Mouse (Mus musculus): ENCODE data around the gene Pip4k2b. TPM values are rescaled to one million over a fixed set of nuclear protein-coding genes. Genes with fewer than 3 reads are reported as not detected.
"Not testable (repeated sequence)": the region's sequence is repeated elsewhere in the genome, so short reads cannot be mapped to it uniquely, and the experiment has no call there.

Pip4k2b gene
- polyA plus RNA-seq (2015; fragmentation: Nextera tagmentation; extraction: Ambion mirVana), result 3.6 and 4.4 TPM in 2 replicates

GRCm38 (mm10) chr11:97744063-97744717 lies at the start of gene Pip4k2b:
Gene Pip4k2b, minus strand, starts transcription at chr11:97744704.
- Histone ChIP-seq H3K9me3 (ENCODE audit: control insufficient read depth, low read length) (no peaks in the 10 kb centered on the region), H3K27me3 (replicated peaks; ENCODE audit: control insufficient read depth, insufficient read depth, low read length) (no peaks in the 10 kb centered on the region), H3K27ac (ENCODE audit: low read depth, low read length) (peak within 1 kb of the TSS; percentile 96), H3K9ac (ENCODE audit: low read depth, low read length) (peak within 1 kb of the TSS; percentile 84), H3K36me3 (ENCODE audit: control insufficient read depth, insufficient read depth, low read length) (peaks cover 15% of the 10 kb centered on the region), H3K4me3 (ENCODE audit: low read length) (peak within 1 kb of the TSS; percentile 86), H3K4me1 (ENCODE audit: control insufficient read depth, insufficient read depth, low read depth, low read length) (peaks cover 21% of the 10 kb centered on the region), H3K4me2 (ENCODE audit: low read length) (peak within 1 kb of the TSS; percentile 88)
- WGBS, result under 1% methylated on average over 55 of the region's 63 CpGs
- peak; percentile 40 for ATAC-seq

- H3K36me3 ChIP-seq (ENCODE audit: control insufficient read depth, insufficient read depth, low read length), result no peaks in the 10 kb centered on the region
- no peaks in the 10 kb centered on the region for H3K27me3 ChIP-seq (replicated peaks; ENCODE audit: control insufficient read depth, insufficient read depth, low read length)
- H3K9ac ChIP-seq (ENCODE audit: low read depth, low read length), result no peak overlapping the region
- H3K27ac ChIP-seq (ENCODE audit: low read depth, low read length), result no peak overlapping the region
- ATAC-seq, result no peak
- no peaks in the 10 kb centered on the region for H3K9me3 ChIP-seq (ENCODE audit: control insufficient read depth, low read length)
- no peaks in the 10 kb centered on the region for H3K4me1 ChIP-seq (ENCODE audit: control insufficient read depth, insufficient read depth, low read depth, low read length)
- WGBS, result 6% methylated on average over 2 of the region's 2 CpGs
- no peak overlapping the region for H3K4me3 ChIP-seq (ENCODE audit: low read length)
- H3K4me2 ChIP-seq (ENCODE audit: low read length), result no peak overlapping the region
Measured at GRCm38 (mm10) chr11:97793165-97793564, 48.7 kb upstream of the Pip4k2b start.

GRCm38 (mm10) chr11:97790778-97791438 lies 46.4 kb upstream of the Pip4k2b start:
- H3K27ac ChIP-seq (ENCODE audit: low read depth, low read length); H3K27me3 ChIP-seq (replicated peaks; ENCODE audit: control insufficient read depth, insufficient read depth, low read length); H3K4me3 ChIP-seq (ENCODE audit: low read length); H3K4me1 ChIP-seq (ENCODE audit: control insufficient read depth, insufficient read depth, low read depth, low read length); H3K4me2 ChIP-seq (ENCODE audit: low read length); ATAC-seq; H3K36me3 ChIP-seq (ENCODE audit: control insufficient read depth, insufficient read depth, low read length); H3K9ac ChIP-seq (ENCODE audit: low read depth, low read length); H3K9me3 ChIP-seq (ENCODE audit: control insufficient read depth, low read length): not testable (repeated sequence)
- 84% methylated on average over 2 of the region's 2 CpGs for WGBS

- Histone ChIP-seq H3K4me2 (ENCODE audit: low read length) (no peak overlapping the region), H3K27me3 (replicated peaks; ENCODE audit: control insufficient read depth, insufficient read depth, low read length) (no peaks in the 10 kb centered on the region), H3K9ac (ENCODE audit: low read depth, low read length) (no peak overlapping the region), H3K36me3 (ENCODE audit: control insufficient read depth, insufficient read depth, low read length) (no peaks in the 10 kb centered on the region), H3K9me3 (ENCODE audit: control insufficient read depth, low read length) (no peaks in the 10 kb centered on the region), H3K27ac (ENCODE audit: low read depth, low read length) (no peak overlapping the region), H3K4me1 (ENCODE audit: control insufficient read depth, insufficient read depth, low read depth, low read length) (no peaks in the 10 kb centered on the region), H3K4me3 (ENCODE audit: low read length) (no peak overlapping the region)
- 87% methylated on average over 5 of the region's 5 CpGs for WGBS
- ATAC-seq, result no peak
Measured at GRCm38 (mm10) chr11:97789727-97790126, 45.2 kb upstream of the Pip4k2b start.

GRCm38 (mm10) chr11:97787961-97788360 lies 43.5 kb upstream of the Pip4k2b start:
- WGBS, result 89% methylated on average over 3 of the region's 3 CpGs
- Histone ChIP-seq H3K27me3 (replicated peaks; ENCODE audit: control insufficient read depth, insufficient read depth, low read length) (no peaks in the 10 kb centered on the region), H3K4me2 (ENCODE audit: low read length) (no peak overlapping the region), H3K4me1 (ENCODE audit: control insufficient read depth, insufficient read depth, low read depth, low read length) (peaks cover 4% of the 10 kb centered on the region; the same call in 1 of the 2 replicates), H3K4me3 (ENCODE audit: low read length) (no peak overlapping the region), H3K9ac (ENCODE audit: low read depth, low read length) (no peak overlapping the region), H3K36me3 (ENCODE audit: control insufficient read depth, insufficient read depth, low read length) (no peaks in the 10 kb centered on the region), H3K27ac (ENCODE audit: low read depth, low read length) (no peak overlapping the region), H3K9me3 (ENCODE audit: control insufficient read depth, low read length) (no peaks in the 10 kb centered on the region)
- ATAC-seq, result no peak

GRCm38 (mm10) chr11:97782564-97782895 lies 38.0 kb upstream of the Pip4k2b start:
- WGBS, result 0% methylated on average over 10 of the region's 10 CpGs
- peaks cover 21% of the 10 kb centered on the region for H3K4me1 ChIP-seq (ENCODE audit: control insufficient read depth, insufficient read depth, low read depth, low read length)
- H3K4me2 ChIP-seq (ENCODE audit: low read length), result peak overlapping the region; percentile 63
- H3K9me3 ChIP-seq (ENCODE audit: control insufficient read depth, low read length), result no peaks in the 10 kb centered on the region
- peak; percentile 35; the same call in 1 of the 2 replicates for ATAC-seq
- peak overlapping the region; percentile 76 for H3K9ac ChIP-seq (ENCODE audit: low read depth, low read length)
- no peaks in the 10 kb centered on the region for H3K27me3 ChIP-seq (replicated peaks; ENCODE audit: control insufficient read depth, insufficient read depth, low read length)
- peaks cover 21% of the 10 kb centered on the region for H3K36me3 ChIP-seq (ENCODE audit: control insufficient read depth, insufficient read depth, low read length)
- H3K4me3 ChIP-seq (ENCODE audit: low read length), result peak overlapping the region; percentile 75
- H3K27ac ChIP-seq (ENCODE audit: low read depth, low read length), result peak overlapping the region; percentile 79

GRCm38 (mm10) chr11:97781832-97782563 lies 37.5 kb upstream of the Pip4k2b start, which contains the start of gene Rpl23:
Gene Rpl23, minus strand, starts transcription at chr11:97782437.
- H3K9ac ChIP-seq (ENCODE audit: low read depth, low read length), result peak within 1 kb of the TSS; percentile 88
- H3K27ac ChIP-seq (ENCODE audit: low read depth, low read length), result peak within 1 kb of the TSS; percentile 80
- peak within 1 kb of the TSS; percentile 75 for H3K4me3 ChIP-seq (ENCODE audit: low read length)
- no peaks in the 10 kb centered on the region for H3K27me3 ChIP-seq (replicated peaks; ENCODE audit: control insufficient read depth, insufficient read depth, low read length)
- H3K36me3 ChIP-seq (ENCODE audit: control insufficient read depth, insufficient read depth, low read length), result peaks cover 26% of the 10 kb centered on the region
- peaks cover 21% of the 10 kb centered on the region for H3K4me1 ChIP-seq (ENCODE audit: control insufficient read depth, insufficient read depth, low read depth, low read length)
- under 1% methylated on average over 65 of the region's 67 CpGs for WGBS
- ATAC-seq, result peak; percentile 97
- H3K9me3 ChIP-seq (ENCODE audit: control insufficient read depth, low read length), result no peaks in the 10 kb centered on the region
- peak within 1 kb of the TSS; percentile 73 for H3K4me2 ChIP-seq (ENCODE audit: low read length)

GRCm38 (mm10) chr11:97781478-97781831 lies 37.0 kb upstream of the Pip4k2b start:
- Histone ChIP-seq H3K4me1 (ENCODE audit: control insufficient read depth, insufficient read depth, low read depth, low read length) (peaks cover 21% of the 10 kb centered on the region), H3K27ac (ENCODE audit: low read depth, low read length) (peak overlapping the region; percentile 80; the same call in 1 of the 2 replicates), H3K4me3 (ENCODE audit: low read length) (peak overlapping the region; percentile 75), H3K36me3 (ENCODE audit: control insufficient read depth, insufficient read depth, low read length) (peaks cover 31% of the 10 kb centered on the region), H3K9ac (ENCODE audit: low read depth, low read length) (peak overlapping the region; percentile 88), H3K27me3 (replicated peaks; ENCODE audit: control insufficient read depth, insufficient read depth, low read length) (no peaks in the 10 kb centered on the region), H3K9me3 (ENCODE audit: control insufficient read depth, low read length) (no peaks in the 10 kb centered on the region), H3K4me2 (ENCODE audit: low read length) (peak overlapping the region; percentile 73)
- WGBS, result 2% methylated on average over 11 of the region's 11 CpGs
- no peak for ATAC-seq
